Mouse (Mus musculus): ENCODE data around the gene Med29. TPM values are rescaled to one million over a fixed set of nuclear protein-coding genes. Genes with fewer than 3 reads are reported as not detected.

Med29 gene
- polyA plus RNA-seq, 1 experiment from 2014 or later = 44.2 TPM

DNA sequence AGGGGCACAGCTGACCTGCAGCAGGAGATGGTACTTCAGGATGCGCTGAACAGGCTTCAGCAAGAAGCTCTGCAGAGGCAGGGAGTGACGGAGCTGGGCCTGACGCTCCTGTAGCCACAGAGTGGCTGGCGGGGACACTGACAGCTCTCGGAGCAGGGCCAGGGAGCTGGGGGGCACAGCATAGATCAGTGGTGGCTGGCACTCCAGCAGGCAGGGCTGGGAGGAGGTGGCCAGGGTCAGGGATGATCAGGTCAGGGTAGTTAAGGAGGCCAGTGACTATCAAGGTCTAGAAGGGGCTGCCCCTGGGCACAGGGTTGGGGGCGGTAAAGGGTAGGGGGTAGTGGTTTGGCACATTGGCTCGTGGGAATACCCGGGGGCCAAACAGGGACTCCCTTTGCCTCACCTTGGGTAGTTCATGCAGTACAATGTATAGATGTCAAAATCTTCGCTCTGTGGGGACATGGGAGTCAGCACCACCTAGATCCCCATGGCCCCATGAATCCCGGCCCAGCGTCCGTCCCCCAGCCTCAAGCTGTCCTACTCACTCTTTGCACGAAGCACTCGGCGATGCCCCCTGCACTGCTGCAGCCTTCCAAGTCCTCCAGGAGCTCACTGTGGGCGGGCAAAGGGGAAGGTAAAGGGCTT lies 24.1 kb downstream of the Med29 start:
- 95% methylated on average over 16 of the region's 16 CpGs for WGBS
- peaks cover 60% of the 10 kb centered on the region for H3K36me3 ChIP-seq (ENCODE audit: control insufficient read depth, insufficient read depth)

GRCm38 (mm10) chr7:28367663-28368275 lies 24.7 kb downstream of the Med29 start:
- TF ChIP-seq CTCF (IDR thresholded peaks at IDR 0.05; ENCODE audit: low read depth) = no peak
- Histone ChIP-seq H3K4me3 (ENCODE audit: low read depth, low read length) (no peak overlapping the region), H3K27me3 (replicated peaks; ENCODE audit: control insufficient read depth, insufficient read depth, low read length) (no peaks in the 10 kb centered on the region), H3K27ac (ENCODE audit: low read depth, low read length) (no peak overlapping the region), H3K9ac (ENCODE audit: low read depth, low read length) (no peak overlapping the region), H3K4me2 (replicated peaks; ENCODE audit: low read depth) (no peak overlapping the region), H3K9me3 (ENCODE audit: control insufficient read depth) (no peaks in the 10 kb centered on the region), H3K4me1 (replicated peaks; ENCODE audit: control insufficient read depth, insufficient read depth, low read length) (no peaks in the 10 kb centered on the region), H3K36me3 (ENCODE audit: control insufficient read depth, insufficient read depth) (peaks cover 63% of the 10 kb centered on the region)
- WGBS = 94% methylated on average over 16 of the region's 16 CpGs
- no peak for ATAC-seq

More for the DNA sequence above, 24.1 kb downstream of the Med29 start:
- Histone ChIP-seq H3K27me3 (replicated peaks; ENCODE audit: control insufficient read depth, insufficient read depth, low read length) (no peaks in the 10 kb centered on the region), H3K27ac (ENCODE audit: low read depth, low read length) (no peak overlapping the region), H3K4me2 (replicated peaks; ENCODE audit: low read depth) (no peak overlapping the region), H3K9ac (ENCODE audit: low read depth, low read length) (no peak overlapping the region), H3K4me1 (replicated peaks; ENCODE audit: control insufficient read depth, insufficient read depth, low read length) (no peaks in the 10 kb centered on the region), H3K4me3 (ENCODE audit: low read depth, low read length) (no peak overlapping the region), H3K9me3 (ENCODE audit: control insufficient read depth) (no peaks in the 10 kb centered on the region)
- TF ChIP-seq CTCF (IDR thresholded peaks at IDR 0.05; ENCODE audit: low read depth) = no peak
- no peak for ATAC-seq

GRCm38 (mm10) chr7:28362441-28363060 lies 30.0 kb downstream of the Med29 start:
- 78% methylated on average over 16 of the region's 16 CpGs for WGBS
- H3K9me3 ChIP-seq (ENCODE audit: control insufficient read depth) = no peaks in the 10 kb centered on the region
- H3K4me3 ChIP-seq (ENCODE audit: low read depth, low read length) = no peak overlapping the region
- peaks cover 76% of the 10 kb centered on the region for H3K36me3 ChIP-seq (ENCODE audit: control insufficient read depth, insufficient read depth)
- no peak overlapping the region for H3K9ac ChIP-seq (ENCODE audit: low read depth, low read length)
- no peak for TF ChIP-seq CTCF (IDR thresholded peaks at IDR 0.05; ENCODE audit: low read depth)
- no peak overlapping the region for H3K27ac ChIP-seq (ENCODE audit: low read depth, low read length)
- no peak overlapping the region for H3K4me2 ChIP-seq (replicated peaks; ENCODE audit: low read depth)
- H3K4me1 ChIP-seq (replicated peaks; ENCODE audit: control insufficient read depth, insufficient read depth, low read length) = peaks cover 8% of the 10 kb centered on the region; the same call in 1 of the 2 replicates
- no peak for ATAC-seq
- H3K27me3 ChIP-seq (replicated peaks; ENCODE audit: control insufficient read depth, insufficient read depth, low read length) = no peaks in the 10 kb centered on the region

DNA sequence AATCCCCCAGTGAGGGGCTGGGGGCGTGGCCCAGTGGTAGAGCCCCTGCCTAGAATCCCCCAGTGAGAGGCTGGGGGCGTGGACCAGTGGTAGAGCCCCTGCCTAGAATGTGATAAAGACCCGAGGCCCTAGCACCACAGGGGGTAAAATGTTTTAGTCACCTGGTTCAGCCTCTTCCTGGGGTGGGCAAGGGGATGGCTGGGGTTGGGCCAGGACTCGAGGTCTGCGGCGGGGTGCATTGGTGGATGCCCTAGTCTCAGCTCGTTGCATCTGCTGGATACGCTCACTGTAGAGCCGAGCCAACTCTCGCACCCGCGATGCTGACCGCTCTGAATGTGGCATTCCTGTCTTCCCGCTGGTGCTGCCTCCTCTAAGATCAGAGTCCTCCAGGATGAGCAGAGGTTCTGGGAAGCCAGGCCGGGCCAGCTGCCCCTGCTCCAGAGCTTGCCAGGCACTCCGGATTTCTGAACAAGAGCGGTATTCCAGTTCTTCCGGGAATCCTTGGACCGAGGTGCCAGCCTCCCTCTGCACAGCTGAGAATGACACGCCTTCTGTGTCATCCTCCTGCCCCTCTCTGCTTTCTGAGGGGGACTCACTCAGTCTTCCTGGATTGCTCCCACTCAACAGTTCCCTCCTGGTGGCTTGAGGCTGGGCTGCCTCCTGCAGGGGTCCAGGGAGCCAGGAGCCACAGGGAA lies 30.7 kb downstream of the Med29 start:
- WGBS = 94% methylated on average over 20 of the region's 20 CpGs
- H3K9me3 ChIP-seq (ENCODE audit: control insufficient read depth) = no peaks in the 10 kb centered on the region
- peaks cover 69% of the 10 kb centered on the region for H3K36me3 ChIP-seq (ENCODE audit: control insufficient read depth, insufficient read depth)
- no peak overlapping the region; the same call in 1 of the 2 replicates for H3K27ac ChIP-seq (ENCODE audit: low read depth, low read length)
- H3K4me3 ChIP-seq (ENCODE audit: low read depth, low read length) = no peak overlapping the region
- no peaks in the 10 kb centered on the region for H3K27me3 ChIP-seq (replicated peaks; ENCODE audit: control insufficient read depth, insufficient read depth, low read length)
- no peak overlapping the region for H3K9ac ChIP-seq (ENCODE audit: low read depth, low read length)
- no peak for TF ChIP-seq CTCF (IDR thresholded peaks at IDR 0.05; ENCODE audit: low read depth)
- H3K4me1 ChIP-seq (replicated peaks; ENCODE audit: control insufficient read depth, insufficient read depth, low read length) = peaks cover 10% of the 10 kb centered on the region; the same call in 1 of the 2 replicates
- no peak for ATAC-seq
- H3K4me2 ChIP-seq (replicated peaks; ENCODE audit: low read depth) = no peak overlapping the region

DNA sequence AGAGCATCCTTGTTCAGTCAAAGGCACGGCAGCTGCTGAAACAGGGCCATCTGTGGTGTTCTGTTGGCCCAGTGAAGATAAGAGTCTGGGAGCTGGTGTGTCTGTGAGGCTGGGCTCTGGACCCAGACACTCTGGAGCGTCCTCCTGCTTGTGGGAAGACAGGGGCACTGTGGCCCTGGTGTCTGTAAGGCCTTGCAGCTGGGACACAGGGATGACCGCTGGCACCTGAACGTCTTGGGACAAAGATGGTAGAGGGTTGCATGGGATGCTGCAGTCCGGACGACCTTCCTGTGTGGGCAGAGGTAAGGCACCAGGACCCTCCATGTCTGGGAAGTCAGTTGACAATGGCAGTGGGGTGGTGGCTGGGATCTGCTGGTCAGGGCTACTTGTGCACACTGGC lies 32.2 kb downstream of the Med29 start:
- no peak for TF ChIP-seq CTCF (IDR thresholded peaks at IDR 0.05; ENCODE audit: low read depth)
- Histone ChIP-seq H3K27ac (ENCODE audit: low read depth, low read length) (0 out of 2 replicates have a peak overlapping the region, but pooled peaks have one; percentile 15), H3K4me3 (ENCODE audit: low read depth, low read length) (no peak overlapping the region), H3K4me1 (replicated peaks; ENCODE audit: control insufficient read depth, insufficient read depth, low read length) (peaks cover 10% of the 10 kb centered on the region; the same call in 1 of the 2 replicates), H3K4me2 (replicated peaks; ENCODE audit: low read depth) (no peak overlapping the region), H3K9ac (ENCODE audit: low read depth, low read length) (no peak overlapping the region), H3K27me3 (replicated peaks; ENCODE audit: control insufficient read depth, insufficient read depth, low read length) (no peaks in the 10 kb centered on the region), H3K36me3 (ENCODE audit: control insufficient read depth, insufficient read depth) (peaks cover 56% of the 10 kb centered on the region), H3K9me3 (ENCODE audit: control insufficient read depth) (no peaks in the 10 kb centered on the region)
- WGBS = 88% methylated on average over 6 of the region's 6 CpGs
- no peak for ATAC-seq

- ATAC-seq = no peak
- H3K4me1 ChIP-seq (replicated peaks; ENCODE audit: control insufficient read depth, insufficient read depth, low read length) = peaks cover 10% of the 10 kb centered on the region; the same call in 1 of the 2 replicates
These were observed 32.7 kb downstream of the Med29 start for GRCm38 (mm10) chr7:28359854-28360253.

More at GRCm38 (mm10) chr7:28359854-28360253, 32.7 kb downstream of the Med29 start:
- Histone ChIP-seq H3K4me2 (replicated peaks; ENCODE audit: low read depth) (no peak overlapping the region), H3K9me3 (ENCODE audit: control insufficient read depth) (no peaks in the 10 kb centered on the region), H3K27me3 (replicated peaks; ENCODE audit: control insufficient read depth, insufficient read depth, low read length) (no peaks in the 10 kb centered on the region), H3K9ac (ENCODE audit: low read depth, low read length) (no peak overlapping the region), H3K36me3 (ENCODE audit: control insufficient read depth, insufficient read depth) (peaks cover 52% of the 10 kb centered on the region), H3K4me3 (ENCODE audit: low read depth, low read length) (no peak overlapping the region), H3K27ac (ENCODE audit: low read depth, low read length) (0 out of 2 replicates have a peak overlapping the region, but pooled peaks have one; percentile 15)
- no peak for TF ChIP-seq CTCF (IDR thresholded peaks at IDR 0.05; ENCODE audit: low read depth)
- 92% methylated on average over 10 of the region's 10 CpGs for WGBS

Measured in intestine, postnatal 0 days (tissue).